Comparison of ENCODE assay signal across 24 mouse cellular contexts in the genomic region with DNA sequence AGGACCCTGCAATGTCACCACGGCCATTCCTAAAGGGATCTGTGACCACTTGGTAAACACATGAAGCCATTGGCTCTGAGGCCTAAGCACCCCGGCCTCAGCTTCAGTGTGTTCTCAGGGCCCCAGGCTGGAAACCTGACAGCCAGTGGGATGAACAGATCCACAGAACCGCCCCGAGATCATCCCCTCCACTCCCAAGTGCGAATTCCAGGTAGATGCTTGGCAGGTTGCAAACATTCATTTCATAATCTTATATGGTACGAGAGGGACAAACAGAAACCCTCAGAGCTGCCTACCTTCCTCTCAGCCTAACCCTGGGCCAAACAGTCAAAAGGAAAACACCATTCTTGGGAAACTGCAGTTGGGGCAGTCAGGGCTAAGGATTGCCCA. TPM values are rescaled to one million over a fixed set of nuclear protein-coding genes. Genes with fewer than 3 reads are reported as not detected.
DNase-seq lines count a peak whose midpoint lies in the region; ATAC-seq and TF ChIP-seq lines count a peak whose summit lies in the region.
"Had no signal": no experiment of that assay in that cellular context is flagged by ENCODE, and none has a peak within 500 bp of the region (broad histone marks: within the 10 kb centered on the region; RNA-seq: fewer than 3 reads in every experiment).

No protein-coding gene starts in this region.

- no peak for ATAC-seq in heart, postnatal 0 days (ENCODE audit: insufficient read depth, low read depth)
- ATAC-seq in heart, embryonic 12.5 days (ENCODE audit: insufficient number of reproducible peaks, low FRiP score): no peak
- ATAC-seq in kidney, embryonic 15.5 days (replicated peaks; ENCODE audit: low FRiP score): no peak
- 0 out of 2 replicates have a peak, but pooled peaks have one; percentile 14 for ATAC-seq in intestine, embryonic 16.5 days
- ATAC-seq in liver, embryonic 15.5 days (ENCODE audit: insufficient read depth): no peak
- ATAC-seq: forebrain, embryonic 15.5 days; hindbrain, embryonic 16.5 days; midbrain, embryonic 13.5 days; Patski had no signal

- intact Hi-C loops in left cerebral cortex, adult 2 months (cut with DNase I): no loop called here

- H3K27ac ChIP-seq in heart, postnatal 0 days (ENCODE audit: low read depth): peak overlapping the region; percentile 34
- H3K27ac ChIP-seq in heart, embryonic 12.5 days (ENCODE audit: poor library complexity, severe bottlenecking): no peak overlapping the region
- H3K27ac ChIP-seq in kidney, embryonic 15.5 days: peak overlapping the region; percentile 94
- H3K27ac ChIP-seq in intestine, embryonic 16.5 days (ENCODE audit: low read length): peak overlapping the region; percentile 56
- 0 out of 2 replicates have a peak overlapping the region, but pooled peaks have one; percentile 51 for H3K27ac ChIP-seq in liver, embryonic 15.5 days (replicated peaks)
- H3K27ac ChIP-seq in left cerebral cortex, adult 2 months: no peak overlapping the region
- H3K27ac ChIP-seq: embryonic facial prominence, embryonic 12.5 days; forebrain, embryonic 15.5 days; limb, embryonic 12.5 days; macrophage; midbrain, embryonic 13.5 days; neural tube, embryonic 13.5 days had no signal

- H3K4me1 ChIP-seq in heart, postnatal 0 days (ENCODE audit: control insufficient read depth, insufficient read depth): peaks cover 22% of the 10 kb centered on the region
- peaks cover 29% of the 10 kb centered on the region for H3K4me1 ChIP-seq in heart, embryonic 12.5 days (replicated peaks)
- peaks cover 44% of the 10 kb centered on the region for H3K4me1 ChIP-seq in kidney, embryonic 15.5 days
- peaks cover 17% of the 10 kb centered on the region for H3K4me1 ChIP-seq in intestine, embryonic 16.5 days (ENCODE audit: control insufficient read depth, insufficient read depth, low read length)
- H3K4me1 ChIP-seq in liver, embryonic 15.5 days (replicated peaks): peaks cover 43% of the 10 kb centered on the region
- H3K4me1 ChIP-seq: embryonic facial prominence, embryonic 12.5 days; forebrain, embryonic 15.5 days; midbrain, embryonic 13.5 days had no signal

- TF ChIP-seq EP300 in heart, postnatal 0 days (IDR thresholded peaks at IDR 0.05; ENCODE audit: low read depth): no peak

- no peak overlapping the region for H3K9ac ChIP-seq in heart, postnatal 0 days (replicated peaks; ENCODE audit: low read depth, low read length)
- no peak overlapping the region for H3K9ac ChIP-seq in heart, embryonic 12.5 days
- H3K9ac ChIP-seq in kidney, embryonic 15.5 days: no peak overlapping the region
- H3K9ac ChIP-seq in intestine, embryonic 16.5 days (ENCODE audit: low read depth, low read length): no peak overlapping the region
- no peak overlapping the region for H3K9ac ChIP-seq in liver, embryonic 15.5 days
- H3K9ac ChIP-seq: embryonic facial prominence, embryonic 12.5 days; forebrain, embryonic 15.5 days; limb, embryonic 12.5 days; midbrain, embryonic 13.5 days; neural tube, embryonic 13.5 days had no signal

- 81% methylated on average over 6 of the region's 6 CpGs for WGBS in heart, postnatal 0 days
- WGBS in heart, embryonic 12.5 days: 76% methylated on average over 6 of the region's 6 CpGs
- WGBS in kidney, embryonic 15.5 days: 88% methylated on average over 6 of the region's 6 CpGs
- 74% methylated on average over 6 of the region's 6 CpGs for WGBS in intestine, embryonic 16.5 days
- WGBS in liver, embryonic 15.5 days (ENCODE audit: insufficient replicate concordance): 76% methylated on average over 6 of the region's 6 CpGs

- H3K27me3 ChIP-seq in heart, postnatal 0 days (ENCODE audit: control insufficient read depth, insufficient read depth, low read length): no peaks in the 10 kb centered on the region
- H3K27me3 ChIP-seq in heart, embryonic 12.5 days (replicated peaks): no peaks in the 10 kb centered on the region
- H3K27me3 ChIP-seq in kidney, embryonic 15.5 days: no peaks in the 10 kb centered on the region
- H3K27me3 ChIP-seq in intestine, embryonic 16.5 days (replicated peaks; ENCODE audit: control insufficient read depth, insufficient read depth, low read length): no peaks in the 10 kb centered on the region
- H3K27me3 ChIP-seq in liver, embryonic 15.5 days: no peaks in the 10 kb centered on the region
- H3K27me3 ChIP-seq: embryonic facial prominence, embryonic 12.5 days; forebrain, embryonic 15.5 days; limb, embryonic 12.5 days; midbrain, embryonic 13.5 days; neural tube, embryonic 13.5 days; Patski had no signal

- H3K4me2 ChIP-seq in heart, postnatal 0 days (ENCODE audit: low read depth, low read length): no peak overlapping the region
- no peak overlapping the region for H3K4me2 ChIP-seq in heart, embryonic 12.5 days
- H3K4me2 ChIP-seq in kidney, embryonic 15.5 days: no peak overlapping the region
- no peak overlapping the region for H3K4me2 ChIP-seq in intestine, embryonic 16.5 days (ENCODE audit: low read depth, low read length)
- H3K4me2 ChIP-seq in liver, embryonic 15.5 days: no peak overlapping the region
- H3K4me2 ChIP-seq: embryonic facial prominence, embryonic 12.5 days; forebrain, embryonic 15.5 days; limb, embryonic 12.5 days; midbrain, embryonic 13.5 days; neural tube, embryonic 13.5 days had no signal

- no peaks in the 10 kb centered on the region for H3K9me3 ChIP-seq in heart, postnatal 0 days (replicated peaks; ENCODE audit: control insufficient read depth, low read length)
- H3K9me3 ChIP-seq in heart, embryonic 12.5 days (replicated peaks): no peaks in the 10 kb centered on the region
- no peaks in the 10 kb centered on the region for H3K9me3 ChIP-seq in kidney, embryonic 15.5 days (replicated peaks)
- H3K9me3 ChIP-seq in intestine, embryonic 16.5 days (ENCODE audit: control insufficient read depth, low read length): no peaks in the 10 kb centered on the region
- H3K9me3 ChIP-seq in liver, embryonic 15.5 days (replicated peaks): no peaks in the 10 kb centered on the region
- H3K9me3 ChIP-seq: embryonic facial prominence, embryonic 12.5 days; forebrain, embryonic 15.5 days; G1E; limb, embryonic 12.5 days; midbrain, embryonic 13.5 days; neural tube, embryonic 13.5 days had no signal

- H3K4me3 ChIP-seq in heart, postnatal 0 days (ENCODE audit: low read depth, low read length): no peak overlapping the region
- H3K4me3 ChIP-seq in heart, embryonic 12.5 days: no peak overlapping the region
- H3K4me3 ChIP-seq in kidney, embryonic 15.5 days (replicated peaks): no peak overlapping the region
- no peak overlapping the region for H3K4me3 ChIP-seq in intestine, embryonic 16.5 days (ENCODE audit: low read length)
- no peak overlapping the region for H3K4me3 ChIP-seq in liver, embryonic 15.5 days (replicated peaks)
- H3K4me3 ChIP-seq in left cerebral cortex, adult 2 months: no peak overlapping the region
- H3K4me3 ChIP-seq: embryonic facial prominence, embryonic 12.5 days; forebrain, embryonic 15.5 days; limb, embryonic 12.5 days; midbrain, embryonic 13.5 days; neural tube, embryonic 13.5 days had no signal

- no peaks in the 10 kb centered on the region for H3K36me3 ChIP-seq in heart, postnatal 0 days (replicated peaks; ENCODE audit: control insufficient read depth, insufficient read depth, low read length)
- no peaks in the 10 kb centered on the region for H3K36me3 ChIP-seq in heart, embryonic 12.5 days
- no peaks in the 10 kb centered on the region for H3K36me3 ChIP-seq in kidney, embryonic 15.5 days
- H3K36me3 ChIP-seq in intestine, embryonic 16.5 days (ENCODE audit: control insufficient read depth, insufficient read depth, low read length): no peaks in the 10 kb centered on the region
- H3K36me3 ChIP-seq in liver, embryonic 15.5 days (replicated peaks): no peaks in the 10 kb centered on the region
- H3K36me3 ChIP-seq: embryonic facial prominence, embryonic 12.5 days; forebrain, embryonic 15.5 days; G1E; limb, embryonic 12.5 days; midbrain, embryonic 13.5 days; neural tube, embryonic 13.5 days had no signal

- DNase-seq in heart, postnatal 0 days (ENCODE audit: low spot score): no peak
- no peak for DNase-seq in kidney, adult 18-20 months
- DNase-seq in left cerebral cortex, adult 2 months (ENCODE audit: extremely low spot score in 1 of 2, low spot score in 2 of 2): no peak
- no peak for DNase-seq in urinary bladder, postnatal 4 days (ENCODE audit: low spot score in 2 of 2)
- DNase-seq: adrenal gland, postnatal 10 days; cerebellum, adult 11 months; cerebellum, adult 9-11 months; embryo, embryonic 11 days; gastrocnemius, postnatal 10 days; layer of hippocampus, adult 9-11 months; lung, adult 2 months had no signal

- no peak for TF ChIP-seq CTCF in heart, postnatal 0 days (IDR thresholded peaks at IDR 0.05; ENCODE audit: low read depth)
- TF ChIP-seq CTCF in left cerebral cortex, adult 2 months (IDR thresholded peaks at IDR 0.05): no peak

RNA-seq across cellular contexts. Expression of gene Cdkl1, which starts 13.7 kb away (rescaled TPM):
- 3.8 and 6.6 TPM in 2 replicates for total RNA-seq in heart, postnatal 0 days (2014; rRNA removed; ENCODE audit: low replicate concordance)
- polyA plus RNA-seq in heart, postnatal 0 days (2015; fragmentation: Nextera tagmentation; extraction: Ambion mirVana): 6.0 and 6.5 TPM in 2 replicates
- polyA plus RNA-seq in heart, embryonic 12.5 days (2016; fragmentation: Nextera tagmentation; extraction: Ambion mirVana): 5.0 TPM in 2 replicates
- 21.4 and 24.7 TPM in 2 replicates for polyA plus RNA-seq in kidney, embryonic 15.5 days (2015; fragmentation: Nextera tagmentation; extraction: Ambion mirVana)
- polyA plus RNA-seq in intestine, embryonic 16.5 days (2015; fragmentation: Nextera tagmentation; extraction: Ambion mirVana): 1.5 and 2.2 TPM in 2 replicates
- 1.5 and 1.7 TPM in 2 replicates for polyA plus RNA-seq in liver, embryonic 15.5 days (2015; fragmentation: Nextera tagmentation; extraction: Ambion mirVana)
- 10 to 100 TPM; 28.9 to 30.8 TPM for total RNA-seq in left cerebral cortex, adult 2 months (2021)
- total RNA-seq: G1E had no signal
- polyA plus RNA-seq: G1E, macrophage had no signal

RNA-seq across cellular contexts. Expression of gene Atp5s, which starts 52.6 kb away (rescaled TPM):
- 8.9 and 20.6 TPM in 2 replicates for total RNA-seq in heart, postnatal 0 days (2014; rRNA removed; ENCODE audit: low replicate concordance)
- polyA plus RNA-seq in heart, postnatal 0 days (2015; fragmentation: Nextera tagmentation; extraction: Ambion mirVana): 40.9 and 41.4 TPM in 2 replicates
- polyA plus RNA-seq in heart, embryonic 12.5 days (2016; fragmentation: Nextera tagmentation; extraction: Ambion mirVana): 31.1 and 31.2 TPM in 2 replicates
- polyA plus RNA-seq in kidney, embryonic 15.5 days (2015; fragmentation: Nextera tagmentation; extraction: Ambion mirVana): 30.7 and 31.0 TPM in 2 replicates
- 33.4 and 33.5 TPM in 2 replicates for polyA plus RNA-seq in intestine, embryonic 16.5 days (2015; fragmentation: Nextera tagmentation; extraction: Ambion mirVana)
- polyA plus RNA-seq in liver, embryonic 15.5 days (2015; fragmentation: Nextera tagmentation; extraction: Ambion mirVana): 16.8 and 18.2 TPM in 2 replicates
- 10 to 100 TPM; 32.9 to 40.3 TPM for total RNA-seq in left cerebral cortex, adult 2 months (2021)

RNA-seq across cellular contexts. Expression of gene L2hgdh, which starts 52.7 kb away (rescaled TPM):
- total RNA-seq in heart, postnatal 0 days (2014; rRNA removed; ENCODE audit: low replicate concordance): 22.0 and 24.7 TPM in 2 replicates
- polyA plus RNA-seq in heart, postnatal 0 days (2015; fragmentation: Nextera tagmentation; extraction: Ambion mirVana): 13.9 and 14.7 TPM in 2 replicates
- 19.5 and 20.8 TPM in 2 replicates for polyA plus RNA-seq in heart, embryonic 12.5 days (2016; fragmentation: Nextera tagmentation; extraction: Ambion mirVana)
- polyA plus RNA-seq in kidney, embryonic 15.5 days (2015; fragmentation: Nextera tagmentation; extraction: Ambion mirVana): 22.3 TPM in 2 replicates
- 21.3 and 22.8 TPM in 2 replicates for polyA plus RNA-seq in intestine, embryonic 16.5 days (2015; fragmentation: Nextera tagmentation; extraction: Ambion mirVana)
- polyA plus RNA-seq in liver, embryonic 15.5 days (2015; fragmentation: Nextera tagmentation; extraction: Ambion mirVana): 11.8 and 13.2 TPM in 2 replicates
- total RNA-seq in left cerebral cortex, adult 2 months (2021): 10 to 100 TPM; 17.3 to 19.9 TPM

Comparison
In these comparisons a context has a peak if more than half of its experiments do, and no peak if none do; other contexts are left out.
1. H3K27ac ChIP-seq: peak in heart, postnatal 0 days (single experiment), kidney, embryonic 15.5 days (single experiment), intestine, embryonic 16.5 days (single experiment) and liver, embryonic 15.5 days (single experiment); none in heart, embryonic 12.5 days (single experiment) and left cerebral cortex, adult 2 months (single experiment).